Mouse (Mus musculus) brain, embryonic 14.5 days (tissue): Measurements from ENCODE around the gene Socs5.

Source experiments
- CTCF ChIP-seq: fragments of 200-500 bp; IDR thresholded peaks from 2 replicates; pipeline ENCODE4 v1.5.1; 2012; ENCODE audit warnings: inconsistent platforms, mild to moderate bottlenecking, moderate library complexity, borderline replicate concordance; ENCODE audit not compliant: insufficient read depth, insufficient read length; ENCODE audit errors: extremely low read depth
- POLR2A ChIP-seq: fragments of 200-500 bp; IDR thresholded peaks from 2 replicates; pipeline ENCODE4 v1.6.1; 2012; ENCODE audit warnings: mild to moderate bottlenecking, inconsistent platforms, borderline replicate concordance; ENCODE audit not compliant: poor library complexity, insufficient read depth, insufficient read length, severe bottlenecking; ENCODE audit errors: extremely low read depth

- TF ChIP-seq CTCF (no peak), POLR2A (no peak)
Observed at GRCm38 (mm10) chr17:87072766-87073440, 34.6 kb upstream of the Socs5 start.
